Mouse (Mus musculus): ENCODE measurements around the gene Eid2. TPM values are rescaled to one million over a fixed set of nuclear protein-coding genes. Genes with fewer than 3 reads are reported as not detected.
"Not testable (repeated sequence)": the region's sequence is repeated elsewhere in the genome, so short reads cannot be mapped to it uniquely, and the experiment has no call there.

Eid2 gene
- 4.5 and 10.9 TPM in 2 replicates for polyA plus RNA-seq (2015; fragmentation: Nextera tagmentation; extraction: Ambion mirVana)

DNA sequence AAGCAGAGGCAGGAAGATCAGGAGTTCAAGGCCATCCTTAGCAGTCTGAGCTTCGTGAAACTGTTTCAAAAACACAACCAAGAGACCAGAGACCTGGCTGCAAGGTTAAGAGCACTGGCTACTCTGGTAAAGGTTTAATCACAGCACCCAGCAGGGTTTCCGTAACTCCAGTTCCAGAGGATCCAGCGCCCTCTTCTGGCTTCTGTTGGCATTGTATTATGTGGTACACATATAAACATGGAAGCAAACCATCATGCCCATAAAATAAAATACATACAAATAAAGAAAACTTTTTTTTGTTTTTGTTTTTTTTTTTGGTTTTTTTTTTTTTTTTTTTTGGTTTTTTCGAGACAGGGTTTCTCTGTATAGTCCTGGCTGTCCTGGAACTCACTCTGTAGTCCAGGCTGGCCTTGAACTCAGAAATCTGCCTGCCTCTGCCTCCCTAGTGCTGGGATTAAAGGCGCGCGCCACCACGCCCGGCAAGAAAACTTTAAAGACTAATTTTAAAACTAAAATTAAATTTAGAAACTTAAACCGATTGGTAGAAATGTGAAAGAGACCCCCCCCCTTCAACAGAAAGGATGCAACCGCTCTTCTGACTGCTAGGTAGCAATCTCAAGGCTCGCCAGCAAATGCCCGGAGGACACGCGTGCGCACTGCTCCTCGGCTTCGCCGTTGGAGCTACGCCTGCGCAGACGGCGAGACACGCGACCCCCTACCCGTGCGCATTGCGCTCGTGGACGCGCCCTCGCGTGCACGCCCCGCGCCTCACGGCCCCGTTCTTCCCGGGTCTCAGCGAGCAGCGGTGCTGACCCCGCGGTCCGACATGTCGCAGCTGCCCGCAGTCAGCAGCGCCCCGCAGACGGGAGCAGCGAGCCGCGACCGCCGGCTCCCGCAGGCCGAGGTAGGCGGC is at the start of gene Eid2:
Eid2 (plus strand) TSS at position 753 of the 913 bp plus-strand sequence.
- WGBS, result 9% methylated on average over 57 of the region's 57 CpGs
- H3K36me3 ChIP-seq (ENCODE audit: insufficient read depth, low read length), result no peaks in the 10 kb centered on the region
- peak; percentile 16; the same call in 1 of the 2 replicates for TF ChIP-seq CTCF (IDR thresholded peaks at IDR 0.05; ENCODE audit: low read depth)
- peak within 1 kb of the TSS; percentile 88 for H3K4me3 ChIP-seq (replicated peaks; ENCODE audit: low read depth, low read length)
- no peaks in the 10 kb centered on the region for H3K4me1 ChIP-seq (replicated peaks; ENCODE audit: insufficient read depth, low read length)
- peak within 1 kb of the TSS; percentile 86 for H3K4me2 ChIP-seq (ENCODE audit: low read length)
- peak within 1 kb of the TSS; percentile 94 for H3K9ac ChIP-seq (ENCODE audit: low read depth, low read length)
- peak; percentile 88 for DNase-seq (ENCODE audit: low spot score)
- H3K9me3 ChIP-seq (replicated peaks; ENCODE audit: low read length), result no peaks in the 10 kb centered on the region
- H3K27ac ChIP-seq, result peak within 1 kb of the TSS; percentile 88
- no peaks in the 10 kb centered on the region for H3K27me3 ChIP-seq (ENCODE audit: insufficient read depth, low read length)
- peak; percentile 81 for ATAC-seq (replicated peaks; ENCODE audit: low FRiP score, low read depth)

DNA sequence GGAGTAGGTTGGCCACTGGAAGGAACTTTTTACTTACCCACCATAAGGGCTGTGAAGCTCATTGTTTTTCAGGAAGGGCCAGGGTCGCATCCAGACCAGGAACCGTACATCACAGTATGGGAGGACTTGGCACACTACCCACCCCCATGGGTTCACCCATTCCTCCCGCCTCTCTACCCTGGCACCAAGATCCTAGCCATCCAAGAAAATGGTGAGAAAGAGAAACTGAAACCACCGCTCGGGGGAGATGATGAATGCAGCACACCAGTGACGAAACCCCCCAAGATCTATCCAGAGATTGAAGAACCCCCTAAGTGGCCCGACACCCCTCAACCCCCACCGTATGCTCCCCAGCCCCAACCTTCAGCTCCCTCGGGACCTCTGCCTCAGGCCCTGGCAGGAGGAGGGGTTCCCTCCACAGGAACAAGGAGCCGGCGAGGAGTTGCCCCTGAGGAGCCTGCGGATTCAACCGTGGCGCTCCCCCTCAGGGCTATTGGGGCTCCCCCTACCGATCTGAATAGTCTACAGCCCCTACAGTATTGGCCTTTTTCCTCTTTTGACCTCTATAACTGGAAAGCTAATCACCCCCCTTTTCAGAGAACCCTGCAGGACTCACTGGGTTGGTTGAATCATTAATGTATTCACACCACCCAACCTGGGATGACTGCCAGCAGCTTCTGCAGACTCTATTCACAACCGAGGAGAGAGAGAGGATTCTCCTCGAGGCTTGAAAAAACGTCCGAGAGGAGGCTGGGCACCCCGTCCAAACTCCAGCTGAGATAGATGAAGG is 48.5 kb upstream of the Eid2 start:
- H3K9me3 ChIP-seq (replicated peaks; ENCODE audit: low read length); H3K27ac ChIP-seq; DNase-seq (ENCODE audit: low spot score); H3K27me3 ChIP-seq (ENCODE audit: insufficient read depth, low read length); H3K4me3 ChIP-seq (replicated peaks; ENCODE audit: low read depth, low read length); H3K9ac ChIP-seq (ENCODE audit: low read depth, low read length); ATAC-seq (replicated peaks; ENCODE audit: low FRiP score, low read depth); H3K36me3 ChIP-seq (ENCODE audit: insufficient read depth, low read length); H3K4me1 ChIP-seq (replicated peaks; ENCODE audit: insufficient read depth, low read length); H3K4me2 ChIP-seq (ENCODE audit: low read length): not testable (repeated sequence)
- WGBS, result 84% methylated on average over 20 of the region's 20 CpGs

GRCm38 (mm10) chr7:28226836-28227235 is 40.8 kb upstream of the Eid2 start:
- H3K36me3 ChIP-seq (ENCODE audit: insufficient read depth, low read length); DNase-seq (ENCODE audit: low spot score); H3K27ac ChIP-seq; ATAC-seq (replicated peaks; ENCODE audit: low FRiP score, low read depth); H3K4me1 ChIP-seq (replicated peaks; ENCODE audit: insufficient read depth, low read length); H3K4me2 ChIP-seq (ENCODE audit: low read length); H3K27me3 ChIP-seq (ENCODE audit: insufficient read depth, low read length); H3K9me3 ChIP-seq (replicated peaks; ENCODE audit: low read length); H3K4me3 ChIP-seq (replicated peaks; ENCODE audit: low read depth, low read length); H3K9ac ChIP-seq (ENCODE audit: low read depth, low read length): not testable (repeated sequence)
- whole genome bisulfite sequencing, result 82% methylated on average over 4 of the region's 4 CpGs

GRCm38 (mm10) chr7:28227421-28227820 is 40.3 kb upstream of the Eid2 start:
- H3K27ac ChIP-seq; H3K36me3 ChIP-seq (ENCODE audit: insufficient read depth, low read length); ATAC-seq (replicated peaks; ENCODE audit: low FRiP score, low read depth): not testable (repeated sequence)

GRCm38 (mm10) chr7:28243943-28244342 is 23.7 kb upstream of the Eid2 start:
- H3K4me3 ChIP-seq (replicated peaks; ENCODE audit: low read depth, low read length); H3K9me3 ChIP-seq (replicated peaks; ENCODE audit: low read length); DNase-seq (ENCODE audit: low spot score); H3K36me3 ChIP-seq (ENCODE audit: insufficient read depth, low read length); H3K27me3 ChIP-seq (ENCODE audit: insufficient read depth, low read length); H3K4me1 ChIP-seq (replicated peaks; ENCODE audit: insufficient read depth, low read length); H3K4me2 ChIP-seq (ENCODE audit: low read length); H3K27ac ChIP-seq; ATAC-seq (replicated peaks; ENCODE audit: low FRiP score, low read depth); H3K9ac ChIP-seq (ENCODE audit: low read depth, low read length): not testable (repeated sequence)
- 68% methylated on average over 2 of the region's 2 CpGs for WGBS

More at GRCm38 (mm10) chr7:28227421-28227820, 40.3 kb upstream of the Eid2 start:
- DNase-seq (ENCODE audit: low spot score); H3K4me2 ChIP-seq (ENCODE audit: low read length); H3K4me3 ChIP-seq (replicated peaks; ENCODE audit: low read depth, low read length); H3K27me3 ChIP-seq (ENCODE audit: insufficient read depth, low read length); H3K9ac ChIP-seq (ENCODE audit: low read depth, low read length); H3K4me1 ChIP-seq (replicated peaks; ENCODE audit: insufficient read depth, low read length); H3K9me3 ChIP-seq (replicated peaks; ENCODE audit: low read length): not testable (repeated sequence)
- 88% methylated on average over 4 of the region's 4 CpGs for WGBS

DNA sequence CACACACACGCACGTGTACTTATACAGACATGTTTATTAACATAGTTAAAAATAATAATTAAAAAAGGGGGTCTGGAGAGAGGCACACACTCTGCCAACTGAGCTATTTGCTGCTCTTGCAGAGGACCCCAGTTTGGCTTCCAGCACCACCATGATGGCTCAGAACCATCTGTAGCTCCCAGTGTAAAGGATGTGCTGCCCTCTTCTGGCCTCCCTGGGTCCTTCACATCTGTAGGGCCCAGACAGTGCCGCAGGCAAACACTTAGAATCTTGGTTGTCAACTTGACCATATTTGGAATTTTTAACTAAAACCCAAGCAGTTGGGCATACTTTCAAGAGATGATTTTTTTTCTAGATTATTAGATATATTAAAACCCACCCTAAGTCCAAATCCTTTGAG is 18.7 kb upstream of the Eid2 start:
- H3K4me1 ChIP-seq (replicated peaks; ENCODE audit: insufficient read depth, low read length), result no peaks in the 10 kb centered on the region
- DNase-seq (ENCODE audit: low spot score) (no peak), ATAC-seq (replicated peaks; ENCODE audit: low FRiP score, low read depth) (no peak)
- no peak overlapping the region for H3K9ac ChIP-seq (ENCODE audit: low read depth, low read length)
- H3K27me3 ChIP-seq (ENCODE audit: insufficient read depth, low read length), result no peaks in the 10 kb centered on the region
- no peak overlapping the region for H3K4me2 ChIP-seq (ENCODE audit: low read length)
- no peak for TF ChIP-seq CTCF (IDR thresholded peaks at IDR 0.05; ENCODE audit: low read depth)
- no peaks in the 10 kb centered on the region for H3K36me3 ChIP-seq (ENCODE audit: insufficient read depth, low read length)
- no peak overlapping the region for H3K4me3 ChIP-seq (replicated peaks; ENCODE audit: low read depth, low read length)
- 85% methylated on average over 3 of the region's 3 CpGs for WGBS
- no peaks in the 10 kb centered on the region for H3K9me3 ChIP-seq (replicated peaks; ENCODE audit: low read length)
- no peak overlapping the region for H3K27ac ChIP-seq
